Mouse (Mus musculus) thymus, adult 2 months (tissue): Measurements from ENCODE around the gene Klhl10.

ENCODE experiments used
- CTCF ChIP-seq: fragments of 200-500 bp; IDR thresholded peaks from 2 replicates; pipeline ENCODE4 v1.5.1; 2012; ENCODE audit warnings: mild to moderate bottlenecking, control low read depth, low read length, moderate library complexity, borderline replicate concordance; ENCODE audit not compliant: control insufficient read depth, poor library complexity, insufficient read depth; ENCODE audit errors: extremely low read depth
- POLR2A ChIP-seq: fragments of 200-500 bp; IDR thresholded peaks from 2 replicates; pipeline ENCODE4 v1.6.1; 2012; ENCODE audit warnings: mild to moderate bottlenecking, low read length, control low read depth, moderate library complexity; ENCODE audit not compliant: control insufficient read depth, poor library complexity, insufficient read depth; ENCODE audit errors: extremely low read depth

GRCm38 (mm10) chr11:100408076-100408834 lies 33.5 kb upstream of the Klhl10 start:
- TF ChIP-seq POLR2A (peak; percentile 43; the same call in 1 of the 2 replicates), CTCF (peak; percentile 63; the same call in 1 of the 2 replicates)
